Mouse (Mus musculus) spleen, adult 2 months (tissue): ENCODE data around the gene Sertad2.

Source experiments
- CTCF ChIP-seq: fragments of 200-500 bp; IDR thresholded peaks from 2 replicates; pipeline ENCODE4 v1.5.1; 2011; ENCODE audit warnings: mild to moderate bottlenecking, inconsistent platforms; ENCODE audit not compliant: insufficient read depth, insufficient read length, insufficient replicate concordance; ENCODE audit errors: extremely low read depth
- POLR2A ChIP-seq: fragments of 200-500 bp; IDR thresholded peaks from 2 replicates; pipeline ENCODE4 v1.6.1; 2011; ENCODE audit warnings: low read depth, low read length, inconsistent platforms

DNA sequence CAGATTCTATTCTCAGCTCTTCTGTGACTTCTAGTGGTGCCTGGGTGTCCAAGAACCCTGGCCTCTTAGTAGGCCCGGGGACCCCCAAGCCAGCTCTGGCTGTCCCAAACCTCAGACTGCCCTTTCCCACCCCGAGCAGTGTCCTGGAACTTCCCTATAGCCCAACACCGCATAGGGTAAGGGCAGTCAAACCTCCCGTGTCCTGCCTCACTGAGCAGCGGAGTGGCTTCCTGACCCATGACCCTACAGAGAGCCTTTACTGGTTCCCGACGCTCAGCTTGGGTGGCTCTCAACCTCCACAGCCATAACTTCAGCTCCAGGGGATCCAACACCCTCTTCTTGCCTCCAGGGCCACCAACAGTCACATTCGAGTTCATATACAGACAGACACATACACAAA lies 17.1 kb upstream of the Sertad2 start:
- TF ChIP-seq CTCF (no peak), POLR2A (no peak)
